Mouse (Mus musculus): ENCODE results near the gene Defa35.

GRCm38 (mm10) chr8:21093106-21093505, 28.3 kb downstream of the Defa35 start:
- TF ChIP-seq CTCF (IDR thresholded peaks at IDR 0.05; ENCODE audit: borderline replicate concordance, insufficient read depth, low read length) (no peak), POLR2A (IDR thresholded peaks at IDR 0.05; ENCODE audit: low read depth, low read length) (no peak)
